Mouse (Mus musculus) hindbrain, embryonic 16.5 days (tissue): ENCODE results near the gene Frrs1. TPM values are rescaled to one million over a fixed set of nuclear protein-coding genes. Genes with fewer than 3 reads are reported as not detected.

Source experiments
- ATAC-seq: fragments of 200-750 bp; cut with Nextera tagmentation; 2 replicates; pipeline ENCODE4 v1.8.0; 2017; ENCODE audit warnings: moderate TSS enrichment, moderate library complexity
- H3K27ac ChIP-seq: fragments of 300-500 bp; sonication (generic); 2 replicates; pipeline ENCODE4 v1.5.1; 2014; ENCODE audit warnings: low read depth, mild to moderate bottlenecking, control low read depth, low read length, moderate library complexity
- H3K27me3 ChIP-seq: fragments of 300-500 bp; sonication (generic); replicated peaks from 2 replicates; pipeline ENCODE4 v1.6.1; 2014; ENCODE audit warnings: low read length; ENCODE audit not compliant: control insufficient read depth, insufficient read depth
- H3K36me3 ChIP-seq: fragments of 300-500 bp; sonication (generic); 2 replicates; pipeline ENCODE4 v1.6.1; 2014; ENCODE audit warnings: mild to moderate bottlenecking, low read length, moderate library complexity, mixed read lengths; ENCODE audit not compliant: control insufficient read depth, insufficient read depth
- H3K4me1 ChIP-seq: fragments of 300-500 bp; sonication (generic); 2 replicates; pipeline ENCODE4 v1.6.1; 2014; ENCODE audit warnings: low read depth, low read length; ENCODE audit not compliant: control insufficient read depth, insufficient read depth
- H3K4me2 ChIP-seq: fragments of 300-500 bp; sonication (generic); 2 replicates; pipeline ENCODE4 v1.6.1; 2014; ENCODE audit warnings: mild to moderate bottlenecking, low read length, control low read depth, moderate library complexity
- H3K4me3 ChIP-seq: fragments of 300-500 bp; sonication (generic); 2 replicates; pipeline ENCODE4 v1.5.1; 2014; ENCODE audit warnings: mild to moderate bottlenecking, low read length, control low read depth, moderate library complexity
- H3K9ac ChIP-seq: fragments of 300-500 bp; sonication (generic); 2 replicates; pipeline ENCODE4 v1.6.1; 2014; ENCODE audit warnings: low read depth, mild to moderate bottlenecking, control low read depth, low read length, moderate library complexity
- H3K9me3 ChIP-seq: fragments of 300-500 bp; sonication (generic); 2 replicates; pipeline ENCODE4 v1.6.1; 2014; ENCODE audit warnings: mild to moderate bottlenecking, low read length, moderate library complexity; ENCODE audit not compliant: control insufficient read depth
- WGBS: fragments of 180-500 bp; shearing (Covaris S2); extraction: QIAGEN DNeasy Blood & Tissue Kit; methylation state at CpG from one replicate; pipeline ENCODE4 v1.1.7; 2014; 5-methylcytosine and 5-hydroxymethylcytosine counted together
- polyA plus RNA-seq: library from polyadenylated mRNA; unstranded; fragments of >200 nt; fragmentation: Nextera tagmentation; extraction: Ambion mirVana; gene quantifications from 2 replicates; pipeline ENCODE4 v1.2.1, GENCODE M21; 2015

The Frrs1 gene
- polyA plus RNA-seq, 1 experiment from 2014 or later, result 7.1 TPM

- ATAC-seq, result no peak
- Histone ChIP-seq H3K4me3 (no peak overlapping the region), H3K4me1 (no peaks in the 10 kb centered on the region), H3K9ac (no peak overlapping the region), H3K27ac (no peak overlapping the region), H3K9me3 (no peaks in the 10 kb centered on the region), H3K27me3 (no peaks in the 10 kb centered on the region), H3K4me2 (no peak overlapping the region), H3K36me3 (no peaks in the 10 kb centered on the region)
- WGBS, result 64% methylated on average over 5 of the region's 5 CpGs
Measured at GRCm38 (mm10) chr3:116831324-116831723, 27.9 kb upstream of the Frrs1 start.

GRCm38 (mm10) chr3:116832526-116833310, 26.5 kb upstream of the Frrs1 start:
- no peaks in the 10 kb centered on the region for H3K9me3 ChIP-seq
- no peaks in the 10 kb centered on the region for H3K36me3 ChIP-seq
- no peak overlapping the region for H3K4me2 ChIP-seq
- H3K9ac ChIP-seq, result no peak overlapping the region
- no peaks in the 10 kb centered on the region for H3K4me1 ChIP-seq
- no peaks in the 10 kb centered on the region for H3K27me3 ChIP-seq
- H3K4me3 ChIP-seq, result no peak overlapping the region
- no peak overlapping the region for H3K27ac ChIP-seq
- ATAC-seq, result no peak
- WGBS, result 88% methylated on average over 7 of the region's 7 CpGs

- H3K36me3 ChIP-seq, result no peaks in the 10 kb centered on the region
- WGBS, result 89% methylated on average over 4 of the region's 4 CpGs
- no peaks in the 10 kb centered on the region for H3K27me3 ChIP-seq
- H3K4me1 ChIP-seq, result no peaks in the 10 kb centered on the region
- H3K27ac ChIP-seq, result no peak overlapping the region
- H3K4me3 ChIP-seq, result no peak overlapping the region
- no peak overlapping the region for H3K4me2 ChIP-seq
- no peak overlapping the region for H3K9ac ChIP-seq
- H3K9me3 ChIP-seq, result no peaks in the 10 kb centered on the region
- no peak for ATAC-seq
Measured at GRCm38 (mm10) chr3:116833491-116833890, 25.8 kb upstream of the Frrs1 start.

- Histone ChIP-seq H3K36me3 (no peaks in the 10 kb centered on the region), H3K9ac (no peak overlapping the region), H3K4me3 (no peak overlapping the region), H3K27me3 (no peaks in the 10 kb centered on the region), H3K9me3 (no peaks in the 10 kb centered on the region), H3K4me2 (no peak overlapping the region), H3K27ac (no peak overlapping the region), H3K4me1 (no peaks in the 10 kb centered on the region)
- 91% methylated on average over 6 of the region's 6 CpGs for WGBS
- no peak for ATAC-seq
Measured at GRCm38 (mm10) chr3:116834241-116834640, 25.0 kb upstream of the Frrs1 start.

- ATAC-seq, result no peak
- WGBS, result 75% methylated on average over 4 of the region's 4 CpGs
- H3K9ac ChIP-seq, result peak overlapping the region; percentile 68
- no peaks in the 10 kb centered on the region for H3K4me1 ChIP-seq
- no peaks in the 10 kb centered on the region for H3K36me3 ChIP-seq
- H3K4me2 ChIP-seq, result peak overlapping the region; percentile 71
- H3K27me3 ChIP-seq, result no peaks in the 10 kb centered on the region
- H3K9me3 ChIP-seq, result no peaks in the 10 kb centered on the region
- H3K4me3 ChIP-seq, result peak overlapping the region; percentile 40
- no peak overlapping the region for H3K27ac ChIP-seq
Measured at GRCm38 (mm10) chr3:116835350-116835749, 23.9 kb upstream of the Frrs1 start.

- Histone ChIP-seq H3K4me3 (peak overlapping the region; percentile 40), H3K27ac (no peak overlapping the region), H3K4me2 (peak overlapping the region; percentile 71), H3K9me3 (no peaks in the 10 kb centered on the region), H3K9ac (peak overlapping the region; percentile 68), H3K36me3 (no peaks in the 10 kb centered on the region), H3K4me1 (no peaks in the 10 kb centered on the region), H3K27me3 (no peaks in the 10 kb centered on the region)
- WGBS, result 21% methylated on average over 21 of the region's 21 CpGs
- peak; percentile 95 for ATAC-seq
Measured at GRCm38 (mm10) chr3:116835770-116836680, 23.2 kb upstream of the Frrs1 start.

GRCm38 (mm10) chr3:116836681-116837475, 22.4 kb upstream of the Frrs1 start:
- H3K9ac ChIP-seq, result no peak overlapping the region
- 81% methylated on average over 23 of the region's 23 CpGs for WGBS
- no peaks in the 10 kb centered on the region for H3K4me1 ChIP-seq
- ATAC-seq, result no peak
- no peaks in the 10 kb centered on the region for H3K27me3 ChIP-seq
- no peak overlapping the region for H3K27ac ChIP-seq
- H3K36me3 ChIP-seq, result no peaks in the 10 kb centered on the region
- no peak overlapping the region for H3K4me2 ChIP-seq
- H3K9me3 ChIP-seq, result no peaks in the 10 kb centered on the region
- no peak overlapping the region for H3K4me3 ChIP-seq

- H3K27ac ChIP-seq, result no peak overlapping the region
- H3K27me3 ChIP-seq, result no peaks in the 10 kb centered on the region
- H3K9me3 ChIP-seq, result no peaks in the 10 kb centered on the region
- H3K36me3 ChIP-seq, result no peaks in the 10 kb centered on the region
- no peak overlapping the region for H3K9ac ChIP-seq
- no peak overlapping the region for H3K4me3 ChIP-seq
- ATAC-seq, result no peak
- WGBS, result 71% methylated on average over 2 of the region's 2 CpGs
- no peak overlapping the region for H3K4me2 ChIP-seq
- H3K4me1 ChIP-seq, result no peaks in the 10 kb centered on the region
Measured at GRCm38 (mm10) chr3:116841311-116841710, 18.0 kb upstream of the Frrs1 start.
